Mouse (Mus musculus) olfactory bulb, adult 2 months (tissue): ENCODE measurements around the gene Polr2c.

ENCODE experiments used
- CTCF ChIP-seq: fragments of 200-500 bp; IDR thresholded peaks from 2 replicates; pipeline ENCODE4 v1.5.1; 2012; ENCODE audit warnings: low read depth, mild to moderate bottlenecking, low read length, moderate library complexity; ENCODE audit not compliant: insufficient read depth
- POLR2A ChIP-seq: fragments of 200-500 bp; IDR thresholded peaks from 2 replicates; pipeline ENCODE4 v1.6.1; 2012; ENCODE audit warnings: mild to moderate bottlenecking, low read depth, low read length, moderate library complexity; ENCODE audit not compliant: insufficient read depth

DNA sequence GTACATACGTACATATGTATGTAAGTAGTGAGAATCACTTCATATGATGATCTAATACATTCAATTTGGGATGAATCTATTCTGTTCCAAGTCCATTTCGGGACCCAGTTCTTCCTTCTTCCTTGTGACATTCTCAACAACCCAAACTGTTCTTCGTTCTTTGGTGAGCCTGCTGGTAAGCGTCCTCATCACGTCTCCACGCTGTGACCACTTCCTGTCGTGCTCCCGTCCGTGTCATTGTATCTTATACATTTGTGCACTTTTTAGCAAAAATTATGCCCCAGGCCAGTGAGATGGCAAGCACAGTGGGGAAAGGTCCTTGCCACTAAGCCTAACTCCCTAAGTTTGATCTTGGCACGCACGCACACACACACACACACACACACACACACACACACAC is 39.3 kb upstream of the Polr2c start:
- TF ChIP-seq CTCF (no peak), POLR2A (no peak)
